Mouse (Mus musculus) heart, adult 11 months (tissue): ENCODE measurements around the gene Gm12830.

Experiments
- DNase-seq: peaks from one replicate; pipeline ENCODE4 v3.0.0; 2022

The Gm12830 gene

DNA sequence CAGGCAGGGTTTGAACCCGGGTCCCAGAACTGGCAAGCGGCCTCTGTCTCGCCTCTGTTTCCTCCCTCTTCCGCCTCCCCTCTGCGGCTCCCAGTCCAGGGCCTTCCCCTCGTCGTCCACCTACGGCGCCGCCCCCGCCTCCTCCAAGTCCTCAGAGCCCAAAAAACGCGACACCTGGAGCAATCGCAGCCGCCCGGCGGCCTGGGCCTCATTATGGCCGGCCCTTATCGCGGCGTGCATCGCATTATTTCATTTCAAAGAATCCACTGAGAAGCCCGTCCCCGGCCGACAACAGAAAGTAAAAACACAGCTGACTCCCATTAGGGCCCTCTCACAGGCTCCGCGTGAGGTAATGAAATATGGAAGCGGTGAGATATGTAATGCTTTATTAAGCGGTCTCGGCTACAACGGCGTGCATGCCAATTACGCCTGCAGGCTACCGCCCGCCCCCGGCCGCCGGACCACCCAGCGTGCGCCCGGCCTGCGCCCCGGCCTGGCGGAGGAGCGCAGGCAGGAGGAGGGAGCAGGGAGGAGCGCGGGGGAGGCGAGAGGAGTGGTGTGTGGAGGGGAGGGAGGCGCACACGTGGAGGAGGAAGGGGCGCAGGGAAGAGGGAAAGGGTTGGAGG is at the start of gene Gm12830:
Gene Gm12830 (plus strand): TSS at position 156 of the 626 bp plus-strand sequence.
- peak; percentile 89 for DNase-seq

DNA sequence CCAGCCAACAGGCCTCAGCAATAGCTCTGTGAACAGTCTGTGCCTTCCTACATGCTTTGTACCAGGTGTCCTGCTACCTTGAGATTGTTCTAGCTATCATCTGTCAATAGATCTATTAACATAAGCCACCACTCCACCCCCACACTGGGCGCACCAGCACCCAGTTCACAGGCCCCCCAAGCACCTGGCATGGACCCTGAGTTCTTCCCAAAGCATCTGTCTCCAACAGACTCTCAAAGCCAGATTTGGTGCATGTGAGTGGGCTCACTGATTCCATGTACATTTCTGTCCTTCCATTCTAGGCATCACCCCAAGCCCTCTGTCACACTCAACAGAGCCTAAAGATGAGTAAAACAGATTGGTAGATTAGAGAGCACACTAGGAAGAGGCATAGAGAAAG is 48.2 kb upstream of the Gm12830 start:
- peak; percentile 51 for DNase-seq

DNA sequence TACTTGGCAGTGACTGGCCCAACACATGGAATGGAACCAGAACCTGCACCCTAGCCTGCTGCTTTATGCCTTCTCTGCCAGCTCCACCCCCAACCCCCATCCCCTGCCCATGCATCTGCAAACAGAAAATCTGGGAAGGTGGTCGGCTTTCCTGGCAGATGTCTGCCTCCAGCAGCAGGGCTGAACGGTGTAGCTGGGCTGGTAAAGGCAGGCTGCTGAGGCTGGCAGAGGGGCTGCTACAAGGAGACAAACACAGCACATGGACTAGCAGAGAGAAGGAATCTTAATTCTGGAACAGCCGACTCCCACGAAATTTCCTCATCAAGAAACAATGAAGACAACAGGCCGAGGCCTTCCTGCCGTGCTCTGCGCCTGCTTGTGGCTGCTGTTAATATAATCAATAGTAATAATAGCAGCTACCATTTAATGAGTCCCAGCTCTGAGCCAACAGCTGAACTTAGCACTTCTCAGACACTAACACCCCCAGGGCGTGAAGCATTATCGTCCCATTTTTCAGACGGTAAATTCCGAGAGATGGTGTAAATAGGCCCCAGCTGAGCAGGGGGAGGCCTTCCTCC is 43.8 kb upstream of the Gm12830 start:
- peak; percentile 78 for DNase-seq

DNA sequence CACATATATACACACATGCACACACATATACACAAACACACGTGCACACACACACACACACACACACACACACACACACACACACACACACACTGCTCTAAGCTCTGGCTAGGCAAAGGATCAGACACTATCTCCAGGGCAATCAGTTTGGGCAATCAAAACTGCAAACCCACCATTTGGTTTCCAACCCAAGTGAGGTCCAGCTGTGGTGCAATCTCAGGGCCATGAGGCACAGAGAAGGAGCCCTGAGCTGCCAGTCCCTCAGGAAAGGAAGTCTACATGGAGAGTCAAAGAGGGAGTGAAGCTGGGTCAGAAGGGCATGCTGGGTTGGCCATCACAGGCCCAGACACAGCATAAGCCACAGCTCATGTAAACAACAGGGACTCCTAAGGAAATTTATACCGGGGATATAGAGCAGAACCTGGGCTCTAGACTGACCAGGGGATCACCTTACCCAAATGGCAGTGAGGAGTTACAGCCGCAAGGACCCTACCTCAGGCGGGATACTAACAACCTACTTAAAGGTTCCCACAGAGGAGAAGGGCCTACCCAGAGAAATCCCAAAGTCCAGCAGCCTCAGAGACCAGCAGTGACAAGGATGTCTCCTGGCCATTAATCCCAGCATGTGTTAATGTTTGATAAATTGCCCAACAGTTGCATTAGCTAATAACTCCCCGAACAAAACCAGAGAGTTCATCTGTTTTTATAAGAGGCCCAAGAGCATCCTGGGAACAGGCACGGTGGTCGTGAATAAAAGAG is 42.6 kb upstream of the Gm12830 start:
- DNase-seq = peak; percentile 66

DNA sequence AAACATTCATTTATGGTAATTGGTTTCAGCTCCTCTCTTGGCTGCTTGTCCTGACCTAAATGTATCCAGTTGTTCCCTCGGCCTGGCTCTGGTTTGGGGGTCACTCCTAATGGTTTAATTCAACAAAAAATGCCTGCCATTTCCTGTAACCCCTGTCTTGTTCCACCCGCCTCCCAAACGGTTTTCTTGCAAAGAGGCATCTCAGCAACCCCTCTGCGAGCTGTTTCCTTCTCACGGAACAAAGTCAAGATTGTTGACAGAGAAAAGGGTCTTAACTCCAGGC is 42.1 kb upstream of the Gm12830 start:
- DNase-seq = no peak

DNA sequence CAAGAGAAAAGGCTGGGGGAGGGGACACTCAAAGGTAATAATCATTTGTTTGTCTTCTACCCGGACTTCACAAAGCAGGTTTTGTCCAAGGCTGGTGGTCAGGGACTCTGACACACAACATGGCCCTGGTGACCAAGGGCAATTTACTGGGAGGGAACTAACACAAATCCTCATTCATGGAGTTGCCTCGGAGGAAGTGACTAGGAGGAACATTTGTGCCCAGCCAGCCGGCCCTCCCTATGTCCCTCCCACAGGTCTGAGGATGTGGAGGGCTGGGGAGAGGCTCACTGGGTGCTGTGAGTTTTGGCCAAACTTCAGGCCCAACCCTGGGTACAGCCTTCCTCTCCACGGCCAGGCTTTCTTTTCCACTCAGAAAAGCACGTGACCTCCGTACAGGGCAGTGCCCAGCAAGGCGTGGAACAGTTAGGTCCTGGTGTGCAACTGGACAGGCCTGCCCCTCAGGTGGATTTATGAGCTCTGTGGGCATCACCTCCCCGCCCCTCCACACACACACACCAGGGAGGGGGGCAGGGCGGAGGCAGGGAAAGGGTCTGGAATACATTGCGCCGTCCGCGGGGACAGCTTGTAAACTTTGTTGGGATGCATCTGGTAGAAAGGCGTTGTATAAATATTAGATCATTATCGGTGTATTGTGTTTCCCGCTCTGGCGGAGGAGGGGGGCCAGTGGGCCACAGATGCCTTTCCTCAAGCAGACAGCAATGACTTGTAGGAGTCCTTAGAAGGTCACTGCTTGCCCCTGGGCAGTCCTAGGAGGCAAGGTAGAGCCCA is 41.6 kb upstream of the Gm12830 start:
- peak; percentile 91 for DNase-seq

DNA sequence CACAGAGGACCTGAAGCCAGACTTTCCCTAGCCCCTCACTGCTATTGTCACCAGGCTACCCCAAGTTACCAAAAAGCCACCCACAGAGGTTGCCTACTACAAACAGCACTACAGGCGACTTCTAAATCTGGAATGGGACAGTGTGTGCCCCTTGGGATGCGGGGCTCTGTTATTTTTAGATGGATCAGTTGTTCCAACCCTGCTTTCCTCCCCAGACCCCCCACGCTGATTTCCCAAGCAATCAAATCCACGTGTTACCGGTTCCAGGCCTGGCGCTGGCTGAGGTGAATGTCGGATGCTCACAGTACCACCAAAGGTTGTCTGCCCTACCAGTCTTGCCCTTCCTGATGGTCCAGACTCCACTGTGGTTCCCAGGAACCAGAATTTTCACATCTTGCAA is 38.7 kb upstream of the Gm12830 start:
- peak; percentile 85 for DNase-seq

DNA sequence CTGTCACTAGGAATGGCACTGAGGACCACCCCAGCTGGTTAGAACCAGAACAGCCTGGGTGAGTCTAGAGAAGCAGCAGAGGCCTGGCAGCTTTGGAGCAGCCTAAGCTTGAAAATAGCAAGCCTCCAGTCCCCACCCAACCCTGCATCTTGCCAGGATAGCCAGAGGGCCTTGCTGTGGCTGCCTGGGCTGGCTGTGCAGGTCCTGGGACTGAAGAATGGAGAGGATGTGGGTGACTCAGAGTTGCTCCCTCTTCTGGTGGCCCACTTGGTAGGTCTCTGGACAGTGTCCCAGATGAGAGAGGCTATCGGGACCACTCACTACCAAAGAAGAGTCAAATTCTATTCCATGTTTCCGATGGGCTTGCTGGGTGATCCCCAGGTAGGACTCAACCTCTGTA is 36.8 kb upstream of the Gm12830 start:
- DNase-seq = peak; percentile 77

DNA sequence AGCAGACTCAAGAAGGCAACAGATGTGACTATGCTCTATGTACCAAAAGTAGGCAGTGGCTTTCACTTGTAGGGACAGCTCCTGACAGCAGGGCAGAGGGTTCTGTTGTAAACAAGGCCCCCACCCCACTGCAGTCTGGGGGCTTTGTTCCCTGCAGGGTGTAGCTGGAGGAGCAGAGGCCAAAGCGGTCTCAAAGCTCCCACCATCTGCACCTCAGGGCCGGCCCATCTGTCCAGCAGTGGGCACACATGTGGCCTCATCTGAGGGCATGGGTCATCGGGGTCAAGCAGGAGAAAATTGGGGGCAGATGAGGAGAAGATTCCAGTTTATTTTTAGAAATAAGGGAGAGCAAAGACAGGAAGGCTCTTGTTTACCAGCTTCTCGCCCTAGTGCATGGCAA is 32.7 kb upstream of the Gm12830 start:
- no peak for DNase-seq

DNA sequence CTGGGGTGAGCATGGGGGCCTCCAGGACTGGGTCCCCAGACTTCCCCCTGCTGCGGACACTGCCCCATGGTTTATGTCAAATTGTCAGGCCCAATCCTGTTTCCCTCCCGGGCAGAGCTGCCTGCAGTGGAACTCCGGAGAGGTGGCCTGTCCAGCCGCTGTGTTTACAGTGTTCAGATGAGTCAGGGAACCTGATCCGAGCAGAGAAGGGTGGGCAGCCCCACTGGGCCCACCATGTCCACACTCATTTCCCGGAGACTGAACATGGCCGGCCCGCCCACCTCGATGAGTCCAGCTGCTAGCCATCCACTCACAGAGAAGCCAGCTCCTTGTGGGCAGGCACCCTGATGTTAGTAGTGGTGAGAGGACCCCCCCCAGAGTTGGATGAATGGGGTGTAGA is 29.9 kb upstream of the Gm12830 start:
- DNase-seq = no peak

DNA sequence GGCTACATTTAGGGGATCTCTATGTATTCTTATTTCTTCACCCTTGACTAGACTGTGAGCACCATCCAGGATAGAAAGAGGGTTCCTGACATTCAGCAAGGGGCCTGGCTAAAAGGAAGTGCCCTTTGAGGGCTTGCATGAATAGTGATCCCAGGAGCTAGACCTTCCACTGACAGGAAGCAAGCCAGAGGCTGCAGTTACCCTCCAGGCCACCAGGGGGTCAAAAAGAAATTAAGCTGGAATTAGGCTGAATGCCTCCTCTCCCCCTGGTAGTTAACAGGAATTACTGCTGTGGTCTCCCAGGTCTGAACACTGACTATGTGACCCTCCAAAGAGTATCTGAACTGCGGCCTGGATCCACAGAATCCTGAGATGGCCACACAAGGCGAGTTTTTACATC is 27.7 kb upstream of the Gm12830 start:
- DNase-seq = no peak

DNA sequence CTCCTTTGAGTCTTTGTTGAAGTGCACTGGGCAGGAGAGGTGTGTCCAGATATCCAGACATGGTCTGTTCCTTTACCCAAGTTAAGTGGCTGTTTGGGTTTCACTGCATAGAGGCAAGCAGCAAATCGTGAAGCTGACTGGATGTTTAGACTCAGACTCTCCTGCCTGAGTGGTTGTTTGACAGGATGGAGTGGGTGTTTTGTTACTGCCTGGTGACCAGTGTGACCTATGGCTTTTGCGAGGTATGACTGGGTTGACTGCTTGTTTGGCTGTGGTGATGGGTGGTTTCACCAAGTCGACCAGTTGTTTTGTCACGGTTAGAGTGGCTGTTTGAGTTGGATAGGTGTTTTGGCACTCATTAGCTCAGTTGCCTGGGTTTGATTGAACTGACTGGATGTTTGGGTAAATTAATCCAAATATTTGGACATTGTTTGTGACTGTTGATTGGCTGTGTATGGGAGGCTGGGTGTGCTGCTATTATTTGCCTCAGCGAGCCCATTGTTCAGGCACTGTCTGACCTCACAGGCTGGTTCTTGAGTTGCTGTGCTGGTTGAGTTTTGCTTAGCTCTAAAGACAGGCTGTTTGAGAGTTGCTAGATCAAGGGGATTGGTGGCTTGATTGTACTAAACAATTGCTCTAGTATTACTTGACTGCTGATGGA is 24.1 kb upstream of the Gm12830 start:
- no peak for DNase-seq

DNA sequence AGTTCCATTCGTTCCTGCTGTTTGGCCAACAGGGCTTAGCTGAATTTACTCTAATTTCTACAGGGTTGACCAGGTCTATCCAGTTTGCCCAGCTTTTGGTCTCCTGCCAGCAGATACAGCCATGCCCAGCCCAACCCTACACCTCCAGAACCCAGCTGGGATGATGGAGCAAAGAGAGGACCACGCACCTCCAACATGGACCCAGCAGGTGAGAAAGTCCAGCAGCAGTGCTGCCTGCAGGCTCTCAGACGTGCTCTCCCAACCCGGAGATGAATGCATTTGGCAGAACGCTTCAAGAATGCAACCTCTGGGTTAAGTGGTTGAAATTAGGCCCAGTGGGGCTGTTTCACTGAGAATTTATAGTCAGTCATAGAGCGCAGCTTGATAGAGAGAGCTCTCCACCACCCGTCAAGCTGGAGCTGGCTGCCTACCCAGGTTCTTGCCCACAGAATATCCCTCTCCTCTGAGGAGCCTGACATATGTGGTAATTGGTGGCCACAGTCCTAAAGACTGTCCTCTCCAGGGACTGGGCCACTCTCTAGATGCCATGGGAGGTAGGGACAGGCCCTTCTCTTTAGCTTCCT is 23.4 kb upstream of the Gm12830 start:
- no peak for DNase-seq

DNA sequence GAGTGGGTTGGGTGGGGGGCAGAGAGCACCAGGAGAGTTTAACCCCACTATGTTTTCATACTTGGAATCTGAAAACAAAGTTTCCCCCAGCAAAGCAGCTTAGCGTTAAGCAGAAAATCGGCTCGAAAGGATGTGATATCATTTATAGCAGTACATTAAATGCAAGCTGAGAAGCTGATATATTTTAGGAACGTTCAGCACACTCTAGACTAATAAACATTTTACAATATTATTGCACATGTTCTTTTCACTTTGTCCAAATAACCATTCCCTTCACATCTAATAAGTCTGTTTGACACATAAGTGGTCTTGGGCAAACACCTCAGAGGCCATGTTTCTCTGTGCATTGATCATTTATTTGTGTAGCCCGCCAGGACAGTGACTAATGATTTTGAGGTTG is 17.4 kb upstream of the Gm12830 start:
- no peak for DNase-seq

DNA sequence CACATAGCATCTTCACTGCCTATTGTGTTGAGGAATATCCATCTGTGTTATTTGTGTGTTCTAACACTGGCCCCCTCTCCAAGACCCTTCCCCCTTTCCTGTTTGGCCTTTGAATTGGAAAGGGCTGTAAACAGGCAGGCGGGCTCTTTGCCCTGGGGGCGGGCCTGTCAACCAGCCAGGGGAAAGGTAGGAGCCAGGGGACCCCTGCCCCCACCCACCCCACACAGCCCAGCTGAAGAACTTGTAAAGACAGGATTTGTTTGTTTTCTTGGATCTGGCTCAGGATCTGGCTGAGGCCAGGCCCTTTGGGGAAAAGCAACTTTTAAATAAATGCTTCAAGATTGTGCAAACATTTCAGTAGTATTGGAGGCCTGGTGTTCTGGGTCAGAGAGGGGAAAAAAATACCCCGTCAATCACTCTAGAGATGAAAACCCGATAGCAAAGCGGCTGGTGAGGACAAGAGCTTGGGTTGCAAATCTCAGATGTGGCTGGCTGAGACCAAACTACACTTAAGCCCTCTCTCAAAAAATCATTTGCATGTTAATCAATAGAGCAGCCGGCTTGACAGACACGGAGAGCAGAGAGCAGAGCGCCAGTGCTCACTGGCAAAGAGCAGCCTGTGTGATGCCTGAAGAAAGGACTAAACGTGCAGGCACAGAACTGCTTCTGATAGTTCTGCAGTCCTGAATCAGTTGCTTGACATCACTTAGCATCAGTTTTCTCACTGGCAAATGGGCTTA is 2.4 kb upstream of the Gm12830 start:
- no peak for DNase-seq

DNA sequence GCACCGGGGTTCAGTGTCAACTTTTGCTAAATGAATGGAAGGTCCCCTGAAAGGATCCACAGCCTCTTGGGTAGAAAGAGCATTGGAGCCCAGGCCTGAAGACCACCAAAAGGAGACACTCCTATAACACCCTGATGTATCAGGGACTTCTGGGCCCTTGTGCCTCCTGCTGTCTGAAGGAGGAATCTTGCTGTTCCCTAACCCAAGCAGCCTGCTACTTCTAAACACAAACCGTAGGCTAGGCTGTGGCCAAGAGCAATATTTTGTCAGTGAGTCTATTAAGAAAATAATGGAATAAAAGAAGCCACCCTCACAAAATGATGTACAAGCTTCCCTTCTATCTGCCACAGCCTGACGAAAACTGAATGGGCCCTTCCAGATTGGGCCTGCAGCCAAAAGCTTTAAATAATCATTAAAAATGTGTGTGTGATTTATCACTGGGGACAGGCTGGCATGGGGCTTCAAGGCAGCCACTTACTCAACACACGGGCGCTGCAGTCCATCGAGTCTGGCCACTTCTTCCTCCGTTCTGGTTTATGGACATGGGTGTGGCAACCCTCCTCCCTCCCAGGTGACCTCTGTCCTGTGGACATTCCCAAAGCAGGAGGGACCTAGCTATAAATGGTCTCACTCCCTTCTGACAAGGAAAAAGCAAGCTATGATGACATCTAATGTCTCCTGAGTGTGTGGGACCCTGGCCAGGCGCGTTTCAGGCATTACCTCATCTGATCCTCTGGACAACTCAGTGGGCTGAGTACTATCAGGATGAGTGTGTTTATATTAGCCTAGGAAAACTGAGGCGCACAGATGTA is 13.5 kb downstream of the Gm12830 start:
- no peak for DNase-seq

DNA sequence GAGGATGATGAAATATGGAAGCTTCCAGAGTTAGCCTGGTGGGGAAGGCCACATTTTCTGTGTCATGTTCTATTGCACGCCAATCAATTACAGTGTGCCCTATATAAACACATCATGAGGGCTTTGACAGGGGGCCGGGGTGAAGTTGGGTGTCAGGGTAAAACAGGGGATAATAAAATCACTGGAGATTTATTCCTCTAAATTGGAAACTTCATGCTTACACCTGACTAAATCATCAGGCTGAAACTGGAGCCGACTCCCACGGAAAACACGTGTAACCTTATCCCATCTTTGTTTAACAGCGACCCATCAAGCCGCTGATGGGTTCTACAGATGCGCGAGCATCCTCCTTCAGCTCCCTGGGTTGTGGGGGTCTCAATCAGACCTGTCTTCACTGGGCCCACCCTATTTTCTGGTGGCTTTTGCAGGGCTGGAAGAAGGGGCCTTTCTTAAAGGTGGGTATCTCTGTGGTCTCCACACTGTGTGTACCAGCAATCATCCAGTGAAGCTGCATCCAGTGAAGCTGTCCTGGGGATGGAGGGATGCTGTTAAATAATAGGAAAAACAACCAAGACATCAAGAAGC is 19.9 kb downstream of the Gm12830 start:
- DNase-seq = peak; percentile 76

DNA sequence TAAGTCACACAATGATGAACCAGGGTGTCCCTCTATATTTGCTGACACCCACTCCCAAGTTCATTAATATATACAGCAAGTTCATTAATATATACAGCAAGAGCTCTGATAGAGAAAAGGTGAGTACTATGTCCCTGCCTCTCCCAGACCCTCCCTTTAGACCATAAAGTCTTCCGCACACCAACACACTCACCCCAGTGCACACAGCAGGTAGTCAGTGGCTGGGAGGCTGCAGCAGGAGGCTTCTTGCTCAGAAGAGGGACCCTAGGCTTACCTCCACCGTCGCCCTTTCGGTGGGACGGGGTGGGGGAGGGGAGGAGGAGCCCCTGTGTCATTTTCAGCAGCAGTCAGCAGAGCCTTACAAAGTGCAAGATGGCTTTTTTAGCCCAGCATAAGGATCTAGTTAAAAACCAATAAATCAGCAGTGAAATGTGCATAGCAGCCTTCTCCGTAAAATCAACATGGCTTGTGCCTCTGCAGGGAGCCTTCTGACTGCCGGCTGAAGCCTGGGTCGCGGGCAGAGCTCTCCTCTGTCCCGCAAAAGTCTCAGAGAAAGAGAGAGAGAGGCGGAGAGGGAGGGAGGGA is 20.9 kb downstream of the Gm12830 start:
- DNase-seq = no peak

DNA sequence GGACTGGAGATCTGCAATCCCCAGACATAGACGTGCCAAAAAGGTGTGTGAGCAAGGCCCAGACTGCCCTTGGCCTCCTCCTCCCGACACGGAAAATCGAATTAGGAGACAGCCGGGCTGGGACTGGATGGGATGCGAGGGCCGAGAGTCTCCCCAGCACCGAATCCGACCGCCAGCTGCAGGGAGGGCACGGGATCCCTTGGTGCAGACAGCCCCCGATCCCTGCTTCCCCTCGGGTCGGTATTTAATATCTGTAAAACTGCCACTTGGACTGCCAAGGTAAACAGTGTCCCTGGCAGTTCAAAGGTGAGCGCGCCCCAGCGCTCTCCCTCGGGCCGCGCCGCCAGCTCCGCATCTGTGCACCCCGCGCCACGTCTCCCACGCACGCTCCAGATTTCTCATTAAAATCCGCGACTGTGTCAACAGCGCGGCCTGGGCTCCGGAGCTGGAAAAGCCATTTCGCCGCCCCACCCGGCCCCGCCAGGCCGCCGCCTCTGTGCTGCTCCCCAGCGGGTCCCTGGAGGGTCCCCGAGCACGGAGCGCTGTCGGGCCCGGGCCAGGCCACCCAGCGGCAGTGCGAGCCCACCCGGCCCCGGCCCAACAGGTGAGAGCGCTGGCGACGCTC is 21.7 kb downstream of the Gm12830 start:
- no peak for DNase-seq

DNA sequence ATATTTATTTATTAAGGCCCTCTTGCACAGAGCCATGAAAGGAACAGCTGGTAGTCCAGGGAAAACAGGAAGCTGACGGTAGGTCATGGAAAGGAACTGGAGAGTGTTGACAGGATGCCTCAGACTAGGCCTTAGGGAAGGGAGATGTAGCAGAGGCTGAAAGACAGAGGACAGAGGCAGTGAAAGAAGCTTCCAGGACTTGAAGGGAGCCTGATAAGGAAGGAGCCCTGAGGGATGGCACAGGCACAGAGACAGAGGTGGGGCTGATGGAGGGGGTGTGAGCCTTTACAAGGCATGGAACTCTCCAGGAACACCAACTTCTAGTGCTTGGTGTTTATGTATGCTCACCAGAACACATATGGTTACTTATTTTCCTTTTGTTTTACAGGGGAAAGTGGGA is 23.1 kb downstream of the Gm12830 start:
- peak; percentile 78 for DNase-seq
